Mouse (Mus musculus): ENCODE data around the gene Pigz. TPM values are rescaled to one million over a fixed set of nuclear protein-coding genes. Genes with fewer than 3 reads are reported as not detected.
A peak's percentile ranks its signal among the peaks of the same experiment; 100 is the strongest.

The Pigz gene
- 0.71 and 1.4 TPM in 2 replicates for polyA plus RNA-seq (2015; fragmentation: Nextera tagmentation; extraction: Ambion mirVana)

DNA sequence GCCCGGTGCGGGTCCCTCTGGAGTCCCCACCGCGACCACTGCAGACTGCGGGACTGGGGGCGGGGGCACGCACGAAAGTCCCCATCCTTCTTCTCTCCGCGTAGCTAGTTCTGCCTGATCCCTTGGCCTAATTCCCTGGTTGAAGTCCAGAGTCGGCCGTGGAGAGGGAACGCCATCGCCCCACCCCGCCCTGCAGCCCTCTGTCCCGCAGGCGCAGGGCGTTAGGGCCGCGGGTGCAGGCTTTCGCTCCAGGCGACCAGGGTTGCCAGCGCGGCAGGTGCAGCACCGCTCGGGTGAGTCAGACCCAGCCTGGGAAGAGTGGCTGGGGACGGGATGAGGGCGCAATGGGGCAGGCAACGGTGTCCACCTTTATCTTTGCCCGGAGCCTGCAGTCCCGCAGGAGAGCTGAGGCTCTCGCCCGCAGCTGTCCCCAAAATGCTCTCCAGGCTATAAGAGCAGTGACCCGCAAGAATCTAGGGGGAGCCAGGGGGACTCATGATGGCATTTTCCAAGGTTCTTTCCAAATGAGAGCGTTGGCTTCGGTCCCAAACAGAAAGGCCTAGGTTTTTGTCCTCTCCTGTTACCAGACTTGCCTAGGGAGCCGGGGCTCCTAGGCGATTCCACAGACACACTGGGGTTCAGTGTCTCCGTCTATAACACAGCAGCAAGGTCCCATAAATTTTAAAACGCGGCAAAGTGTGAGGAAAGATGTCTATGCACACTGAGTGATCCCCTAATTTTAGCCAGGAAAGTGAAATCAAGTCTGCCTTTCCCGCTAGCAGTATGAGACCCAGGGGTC, at the start of gene Pigz:
Gene Pigz, plus strand, starts transcription at position 101 of the 799 bp plus-strand sequence.
- Histone ChIP-seq H3K27me3 (ENCODE audit: control insufficient read depth, insufficient read depth, low read length) (peaks cover 24% of the 10 kb centered on the region), H3K4me1 (ENCODE audit: control insufficient read depth, insufficient read depth, low read length) (peaks cover 16% of the 10 kb centered on the region), H3K9ac (ENCODE audit: low read length) (peak within 1 kb of the TSS; percentile 76), H3K27ac (ENCODE audit: low read length) (peak within 1 kb of the TSS; percentile 38), H3K36me3 (ENCODE audit: control insufficient read depth, insufficient read depth) (no peaks in the 10 kb centered on the region), H3K4me3 (ENCODE audit: low read length) (peak within 1 kb of the TSS; percentile 65), H3K4me2 (ENCODE audit: low read depth, low read length) (peak within 1 kb of the TSS; percentile 95), H3K9me3 (replicated peaks; ENCODE audit: control insufficient read depth, low read length) (no peaks in the 10 kb centered on the region; the same call in 1 of the 2 replicates)
- ATAC-seq (replicated peaks; ENCODE audit: extremely low read depth, insufficient read depth, low FRiP score) = no peak
- 11% methylated on average over 42 of the region's 42 CpGs for whole genome bisulfite sequencing

DNA sequence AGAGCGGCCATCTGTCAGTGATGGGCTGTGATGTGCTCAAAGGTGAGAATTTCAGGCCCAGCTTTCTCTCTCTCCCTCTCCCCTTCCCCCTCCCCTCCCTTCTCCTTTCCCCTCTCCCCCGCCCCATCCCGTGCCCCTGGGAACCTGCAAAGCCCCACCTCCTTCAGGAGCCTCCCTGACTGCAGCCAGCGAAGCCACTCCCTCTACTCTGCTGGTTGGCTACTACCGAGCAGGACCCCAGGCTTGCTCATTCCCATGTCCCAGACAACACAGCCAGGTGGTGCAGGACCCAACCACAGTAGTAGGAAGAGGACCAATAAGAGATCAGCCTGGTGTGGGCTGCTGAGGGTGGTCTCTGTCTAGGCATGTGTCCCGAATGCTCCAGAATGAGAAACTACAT, 49.7 kb upstream of the Pigz start:
- Histone ChIP-seq H3K4me3 (ENCODE audit: low read length) (no peak overlapping the region), H3K4me2 (ENCODE audit: low read depth, low read length) (no peak overlapping the region), H3K9me3 (replicated peaks; ENCODE audit: control insufficient read depth, low read length) (no peaks in the 10 kb centered on the region), H3K4me1 (ENCODE audit: control insufficient read depth, insufficient read depth, low read length) (peaks cover 8% of the 10 kb centered on the region; the same call in 1 of the 2 replicates), H3K27me3 (ENCODE audit: control insufficient read depth, insufficient read depth, low read length) (no peaks in the 10 kb centered on the region), H3K36me3 (ENCODE audit: control insufficient read depth, insufficient read depth) (no peaks in the 10 kb centered on the region), H3K9ac (ENCODE audit: low read length) (no peak overlapping the region), H3K27ac (ENCODE audit: low read length) (no peak overlapping the region)
- WGBS = 11% methylated on average over 6 of the region's 6 CpGs
- ATAC-seq (replicated peaks; ENCODE audit: extremely low read depth, insufficient read depth, low FRiP score) = 0 out of 2 replicates have a peak, but pooled peaks have one; percentile 38

DNA sequence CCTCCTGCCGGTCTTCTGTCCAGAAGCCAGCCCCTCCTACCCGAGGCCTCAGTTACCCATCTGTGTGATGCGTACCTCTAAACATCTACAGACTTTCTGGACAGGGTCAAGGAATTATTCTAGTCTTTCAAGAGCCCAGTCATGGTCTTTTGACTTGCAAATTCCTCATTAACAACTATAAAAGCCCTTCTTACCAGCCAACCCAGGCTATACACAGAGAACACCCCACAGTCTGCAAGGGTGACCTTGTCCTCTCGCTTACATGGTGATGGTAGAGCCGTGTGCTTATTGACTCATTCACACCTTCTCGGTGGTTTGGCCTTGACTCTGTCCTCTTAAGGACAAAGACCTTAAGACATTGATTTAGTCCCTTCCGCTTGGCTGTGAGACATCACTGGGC, 42.7 kb upstream of the Pigz start:
- H3K9ac ChIP-seq (ENCODE audit: low read length) = no peak overlapping the region
- WGBS = 78% methylated on average over 7 of the region's 7 CpGs
- H3K4me1 ChIP-seq (ENCODE audit: control insufficient read depth, insufficient read depth, low read length) = no peaks in the 10 kb centered on the region
- no peaks in the 10 kb centered on the region for H3K9me3 ChIP-seq (replicated peaks; ENCODE audit: control insufficient read depth, low read length)
- no peak overlapping the region for H3K4me3 ChIP-seq (ENCODE audit: low read length)
- no peak overlapping the region for H3K4me2 ChIP-seq (ENCODE audit: low read depth, low read length)
- no peaks in the 10 kb centered on the region for H3K36me3 ChIP-seq (ENCODE audit: control insufficient read depth, insufficient read depth)
- no peak for ATAC-seq (replicated peaks; ENCODE audit: extremely low read depth, insufficient read depth, low FRiP score)
- no peak overlapping the region for H3K27ac ChIP-seq (ENCODE audit: low read length)
- H3K27me3 ChIP-seq (ENCODE audit: control insufficient read depth, insufficient read depth, low read length) = no peaks in the 10 kb centered on the region

DNA sequence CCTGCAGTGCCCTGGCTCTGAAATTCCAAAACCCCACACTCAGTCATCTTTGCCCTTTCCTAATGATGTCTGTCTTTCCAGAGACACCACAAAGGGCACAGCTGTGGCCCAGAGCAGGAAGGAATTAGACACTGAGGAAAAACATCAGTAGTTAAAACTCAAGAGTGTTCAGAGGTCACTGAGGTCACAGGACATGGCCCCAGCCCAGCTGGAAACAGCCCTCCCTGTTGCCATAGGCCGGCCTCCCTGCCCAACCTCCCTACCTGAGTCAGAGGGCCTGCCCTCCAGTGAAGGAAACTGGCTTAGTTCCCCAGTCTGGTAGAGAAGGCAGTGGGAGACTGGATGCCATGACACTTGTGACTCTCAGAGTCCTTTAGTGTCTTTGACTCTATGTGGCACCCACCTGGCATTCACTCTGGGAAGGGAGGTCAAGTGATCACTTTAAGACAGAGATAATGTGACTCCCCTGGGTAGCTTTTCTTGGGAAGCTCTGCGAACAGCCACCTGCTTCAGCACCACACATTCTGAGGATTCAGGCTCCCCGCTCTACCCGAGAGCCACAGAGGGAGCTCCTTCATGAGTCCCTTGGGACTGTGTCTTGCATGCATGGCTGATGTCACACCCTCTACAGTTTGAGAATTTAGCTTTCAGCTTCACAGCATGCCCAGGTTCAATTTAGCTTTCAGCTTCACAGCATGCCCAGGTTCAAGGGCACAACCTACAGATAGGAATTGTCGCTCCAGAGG, 40.1 kb upstream of the Pigz start:
- ATAC-seq (replicated peaks; ENCODE audit: extremely low read depth, insufficient read depth, low FRiP score) = no peak
- no peak overlapping the region for H3K4me3 ChIP-seq (ENCODE audit: low read length)
- H3K4me2 ChIP-seq (ENCODE audit: low read depth, low read length) = no peak overlapping the region
- H3K27me3 ChIP-seq (ENCODE audit: control insufficient read depth, insufficient read depth, low read length) = no peaks in the 10 kb centered on the region
- no peak overlapping the region for H3K27ac ChIP-seq (ENCODE audit: low read length)
- H3K9ac ChIP-seq (ENCODE audit: low read length) = no peak overlapping the region
- H3K4me1 ChIP-seq (ENCODE audit: control insufficient read depth, insufficient read depth, low read length) = no peaks in the 10 kb centered on the region
- no peaks in the 10 kb centered on the region for H3K36me3 ChIP-seq (ENCODE audit: control insufficient read depth, insufficient read depth)
- H3K9me3 ChIP-seq (replicated peaks; ENCODE audit: control insufficient read depth, low read length) = no peaks in the 10 kb centered on the region
- WGBS = 69% methylated on average over 5 of the region's 5 CpGs

DNA sequence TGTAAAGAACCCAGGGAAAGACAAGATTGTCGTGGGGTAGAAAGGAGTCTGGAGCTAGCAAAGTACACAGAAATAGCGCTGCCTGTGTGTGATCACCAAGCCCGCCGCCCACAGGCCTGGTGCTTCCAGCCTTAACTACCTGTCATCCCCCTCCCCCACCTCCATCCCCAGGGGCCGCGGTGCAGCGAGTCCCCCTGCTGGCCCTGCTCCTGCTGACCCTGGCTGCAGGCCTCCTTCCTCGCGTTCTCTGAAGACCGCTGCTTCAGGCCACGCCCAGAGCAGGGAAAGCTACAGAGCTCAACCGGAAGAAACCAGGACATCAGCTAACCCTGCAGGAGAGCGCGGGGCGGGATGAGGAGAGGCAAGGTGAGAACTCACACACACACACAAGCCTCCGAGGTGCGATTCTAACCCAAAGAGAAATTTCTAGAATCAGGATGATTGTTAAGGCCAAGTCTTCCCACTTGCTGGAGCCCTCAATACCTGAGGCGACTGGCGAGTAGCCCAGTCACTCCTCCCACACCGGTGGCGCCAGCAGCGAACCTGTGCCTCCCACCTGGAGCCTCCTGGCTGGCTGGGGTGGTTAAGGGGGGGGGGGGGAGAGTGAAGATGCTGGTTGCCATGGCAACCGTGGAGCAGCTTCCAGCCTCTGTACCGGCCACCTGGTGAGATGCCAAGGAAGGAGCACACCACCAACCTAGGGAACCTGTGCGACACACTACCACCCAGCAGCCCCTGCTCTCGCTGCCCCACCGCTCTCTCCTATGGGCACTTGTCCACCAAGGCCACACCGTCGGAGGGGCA, 36.5 kb upstream of the Pigz start:
- peak; percentile 38; the same call in 1 of the 2 replicates for ATAC-seq (replicated peaks; ENCODE audit: extremely low read depth, insufficient read depth, low FRiP score)
- peak overlapping the region; percentile 34 for H3K4me3 ChIP-seq (ENCODE audit: low read length)
- no peaks in the 10 kb centered on the region for H3K36me3 ChIP-seq (ENCODE audit: control insufficient read depth, insufficient read depth)
- no peaks in the 10 kb centered on the region for H3K27me3 ChIP-seq (ENCODE audit: control insufficient read depth, insufficient read depth, low read length)
- no peaks in the 10 kb centered on the region for H3K4me1 ChIP-seq (ENCODE audit: control insufficient read depth, insufficient read depth, low read length)
- peaks cover 5% of the 10 kb centered on the region for H3K9me3 ChIP-seq (replicated peaks; ENCODE audit: control insufficient read depth, low read length)
- peak overlapping the region; percentile 65 for H3K4me2 ChIP-seq (ENCODE audit: low read depth, low read length)
- WGBS = 16% methylated on average over 29 of the region's 29 CpGs
- no peak overlapping the region for H3K27ac ChIP-seq (ENCODE audit: low read length)
- peak overlapping the region; percentile 60 for H3K9ac ChIP-seq (ENCODE audit: low read length)

DNA sequence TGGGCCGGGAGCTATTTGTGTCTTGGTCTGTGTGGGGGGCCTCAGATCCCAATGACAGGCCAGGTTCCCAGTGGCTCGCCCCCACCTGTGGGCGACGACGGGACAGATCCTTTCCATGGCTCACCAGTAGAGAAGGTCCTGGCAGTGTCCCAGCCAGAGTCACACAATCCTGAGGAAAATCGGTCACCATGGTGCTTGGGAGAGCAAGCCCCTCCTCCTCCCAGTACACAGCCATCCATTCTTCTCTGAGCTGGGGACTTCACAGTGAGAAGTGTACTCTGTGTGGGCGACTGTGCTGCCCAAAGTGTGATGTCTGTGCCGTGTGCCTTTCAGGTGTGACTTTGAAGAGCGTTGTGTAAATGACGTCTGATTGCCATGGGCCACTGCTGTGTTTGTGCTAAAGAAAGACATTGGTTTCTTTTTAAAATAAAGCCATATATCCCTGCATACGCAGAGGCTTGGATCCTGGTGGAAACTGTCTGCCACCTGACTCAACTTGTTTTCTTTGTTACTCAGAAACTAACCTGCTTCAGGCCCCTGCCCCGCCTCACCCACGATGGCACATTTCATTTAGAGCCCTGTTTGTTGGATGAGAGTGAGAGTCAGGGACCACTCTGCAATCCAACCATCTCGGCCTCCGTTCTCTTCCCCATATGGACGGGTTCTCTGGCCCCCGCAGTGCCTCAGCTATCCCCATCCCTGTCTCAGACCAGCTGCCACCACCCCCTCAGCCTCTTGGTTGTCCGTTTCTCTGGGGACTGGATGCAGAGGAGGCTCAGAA, 34.9 kb upstream of the Pigz start:
- no peak overlapping the region for H3K27ac ChIP-seq (ENCODE audit: low read length)
- H3K9me3 ChIP-seq (replicated peaks; ENCODE audit: control insufficient read depth, low read length) = peaks cover 5% of the 10 kb centered on the region
- H3K9ac ChIP-seq (ENCODE audit: low read length) = no peak overlapping the region
- WGBS = 77% methylated on average over 18 of the region's 18 CpGs
- no peak for ATAC-seq (replicated peaks; ENCODE audit: extremely low read depth, insufficient read depth, low FRiP score)
- H3K4me2 ChIP-seq (ENCODE audit: low read depth, low read length) = no peak overlapping the region
- no peaks in the 10 kb centered on the region for H3K4me1 ChIP-seq (ENCODE audit: control insufficient read depth, insufficient read depth, low read length)
- H3K36me3 ChIP-seq (ENCODE audit: control insufficient read depth, insufficient read depth) = no peaks in the 10 kb centered on the region
- H3K27me3 ChIP-seq (ENCODE audit: control insufficient read depth, insufficient read depth, low read length) = no peaks in the 10 kb centered on the region
- no peak overlapping the region for H3K4me3 ChIP-seq (ENCODE audit: low read length)

DNA sequence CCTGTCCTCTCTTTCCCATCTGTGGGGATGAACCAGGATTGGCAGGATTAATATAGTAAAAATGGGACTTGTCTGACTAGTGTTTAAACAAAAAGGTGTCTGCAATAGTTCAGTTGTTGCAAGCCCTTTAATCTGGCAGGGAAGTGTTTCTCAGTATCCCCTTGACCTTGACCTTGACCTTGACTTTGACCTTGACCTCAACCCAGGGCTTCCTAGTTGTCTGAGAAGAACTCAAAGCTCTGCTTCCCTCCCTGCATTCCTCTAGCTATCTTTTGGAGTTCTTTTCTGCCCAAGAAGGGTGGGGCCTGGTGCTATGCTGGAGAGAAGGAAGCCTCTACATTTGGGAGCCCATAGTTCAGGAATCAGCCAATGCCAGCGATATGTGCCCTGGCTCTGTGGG, 31.8 kb upstream of the Pigz start:
- WGBS = 64% methylated on average over 1 of the region's 1 CpGs
- Histone ChIP-seq H3K9ac (ENCODE audit: low read length) (no peak overlapping the region), H3K9me3 (replicated peaks; ENCODE audit: control insufficient read depth, low read length) (peaks cover 5% of the 10 kb centered on the region), H3K36me3 (ENCODE audit: control insufficient read depth, insufficient read depth) (no peaks in the 10 kb centered on the region), H3K27me3 (ENCODE audit: control insufficient read depth, insufficient read depth, low read length) (no peaks in the 10 kb centered on the region), H3K4me2 (ENCODE audit: low read depth, low read length) (no peak overlapping the region), H3K4me1 (ENCODE audit: control insufficient read depth, insufficient read depth, low read length) (peaks cover 11% of the 10 kb centered on the region), H3K27ac (ENCODE audit: low read length) (no peak overlapping the region), H3K4me3 (ENCODE audit: low read length) (no peak overlapping the region)
- ATAC-seq (replicated peaks; ENCODE audit: extremely low read depth, insufficient read depth, low FRiP score) = no peak

DNA sequence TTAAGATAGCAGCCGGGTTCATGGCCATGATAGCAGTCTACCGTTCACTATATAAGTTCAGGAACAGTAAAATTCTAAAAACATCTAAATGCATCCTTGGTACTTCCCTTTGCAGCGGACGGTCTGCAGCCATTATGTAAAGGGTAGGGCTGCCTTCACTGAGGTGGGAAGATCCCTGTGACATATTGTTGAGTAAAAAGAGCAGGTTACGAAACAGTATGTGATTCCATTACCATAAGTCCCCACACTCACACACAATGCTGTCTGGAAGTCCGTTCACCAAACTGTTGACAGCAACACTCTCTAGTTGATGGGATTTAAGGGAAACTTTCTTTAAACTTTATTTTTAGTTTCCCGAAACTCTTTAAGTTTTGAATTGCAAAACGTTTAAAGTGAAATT, 30.4 kb upstream of the Pigz start:
- peaks cover 5% of the 10 kb centered on the region for H3K9me3 ChIP-seq (replicated peaks; ENCODE audit: control insufficient read depth, low read length)
- WGBS = 82% methylated on average over 8 of the region's 8 CpGs
- ATAC-seq (replicated peaks; ENCODE audit: extremely low read depth, insufficient read depth, low FRiP score) = no peak

More for the DNA sequence above, 30.4 kb upstream of the Pigz start:
- Histone ChIP-seq H3K4me3 (ENCODE audit: low read length) (no peak overlapping the region), H3K36me3 (ENCODE audit: control insufficient read depth, insufficient read depth) (no peaks in the 10 kb centered on the region), H3K4me1 (ENCODE audit: control insufficient read depth, insufficient read depth, low read length) (peaks cover 14% of the 10 kb centered on the region), H3K27me3 (ENCODE audit: control insufficient read depth, insufficient read depth, low read length) (no peaks in the 10 kb centered on the region), H3K4me2 (ENCODE audit: low read depth, low read length) (no peak overlapping the region), H3K27ac (ENCODE audit: low read length) (no peak overlapping the region), H3K9ac (ENCODE audit: low read length) (no peak overlapping the region)

All from heart, embryonic 16.5 days (tissue).